Mouse (Mus musculus) liver, adult 2 months (tissue): ENCODE measurements at regions not wholly inside any gene's neighbourhood (a gene's known extent, or its start where the extent isn't known, plus 50 kb on each side); places are given as distances from the start of the nearest gene placed in this dataset.

ENCODE experiments used
- CTCF ChIP-seq: fragments of 200-500 bp; IDR thresholded peaks from 2 replicates; pipeline ENCODE4 v1.5.1; 2011; ENCODE audit warnings: low read depth, low read length, control low read depth
- POLR2A ChIP-seq: fragments of 200-500 bp; IDR thresholded peaks from 2 replicates; pipeline ENCODE4 v1.6.1; 2011; ENCODE audit warnings: low read length, control low read depth; ENCODE audit not compliant: insufficient read depth; ENCODE audit errors: extremely low read depth

DNA sequence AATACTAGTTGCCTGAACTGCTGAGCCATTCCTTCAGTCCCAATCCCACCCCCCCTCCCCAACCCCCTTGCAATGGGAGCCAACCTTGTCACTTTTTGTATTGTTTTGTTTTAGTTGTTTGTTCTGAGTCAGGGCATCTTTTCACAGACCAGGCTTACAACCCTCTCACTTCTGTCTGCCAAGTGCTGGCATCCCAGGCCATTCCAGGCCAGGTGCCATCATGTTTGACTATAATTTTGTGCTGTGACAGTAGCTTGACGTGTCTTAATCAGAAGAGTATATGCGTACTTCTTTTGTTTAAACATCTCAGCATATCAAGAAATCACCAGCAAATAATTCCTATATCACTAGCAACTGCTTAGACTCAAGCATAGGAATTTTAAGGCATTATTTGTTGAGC, 117.0 kb upstream of the Ccdc54 start:
- TF ChIP-seq CTCF (no peak), POLR2A (no peak)
